Mouse (Mus musculus): ENCODE measurements around the gene Tm4sf5. TPM values are rescaled to one million over a fixed set of nuclear protein-coding genes. Genes with fewer than 3 reads are reported as not detected.
A peak's percentile ranks its signal among the peaks of the same experiment; 100 is the strongest.
"Not testable (repeated sequence)": the region's sequence is repeated elsewhere in the genome, so short reads cannot be mapped to it uniquely, and the experiment has no call there.

Gene Tm4sf5
- polyA plus RNA-seq, 1 experiment from 2014 or later = 6.2 TPM

- ATAC-seq = no peak
- H3K4me1 ChIP-seq (ENCODE audit: control insufficient read depth, insufficient read depth, low read length) = peaks cover 5% of the 10 kb centered on the region
- H3K4me3 ChIP-seq (ENCODE audit: low read depth, low read length) = peak overlapping the region; percentile 59
- peak overlapping the region; percentile 64; the same call in 1 of the 2 replicates for H3K9ac ChIP-seq (ENCODE audit: low read depth, low read length)
- H3K9me3 ChIP-seq (replicated peaks; ENCODE audit: control insufficient read depth, low read length, poor library complexity, severe bottlenecking) = no peaks in the 10 kb centered on the region
- no peak overlapping the region for H3K27ac ChIP-seq (ENCODE audit: low read length)
- H3K36me3 ChIP-seq (ENCODE audit: control insufficient read depth, insufficient read depth, low read length) = peaks cover 14% of the 10 kb centered on the region
- H3K4me2 ChIP-seq (ENCODE audit: low read length) = peak overlapping the region; percentile 80
- WGBS = 92% methylated on average over 12 of the region's 12 CpGs
- H3K27me3 ChIP-seq (ENCODE audit: control insufficient read depth, insufficient read depth, low read depth, low read length) = no peaks in the 10 kb centered on the region
These were observed 21.2 kb downstream of the Tm4sf5 start for GRCm38 (mm10) chr11:70526211-70526610.

DNA sequence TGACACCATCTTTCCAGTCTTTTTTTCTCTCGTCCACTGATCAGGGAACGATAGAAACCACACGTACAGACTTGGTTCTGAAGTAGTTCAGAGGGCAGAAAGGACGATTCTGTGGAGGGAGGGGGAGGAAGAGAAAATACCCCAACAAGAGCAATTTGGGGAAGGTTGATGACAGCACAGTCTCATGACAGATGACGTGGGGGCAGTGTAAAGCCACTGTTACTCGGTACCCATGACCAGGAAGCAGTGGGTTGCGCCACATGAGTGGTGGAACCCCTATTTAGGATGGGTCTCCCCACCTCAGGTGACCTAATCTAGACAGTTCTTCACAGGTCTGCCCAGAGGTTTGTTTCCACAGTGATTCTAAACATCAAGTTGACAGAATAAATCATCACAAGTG lies 23.6 kb downstream of the Tm4sf5 start:
- Histone ChIP-seq H3K27ac (ENCODE audit: low read length) (no peak overlapping the region), H3K27me3 (ENCODE audit: control insufficient read depth, insufficient read depth, low read depth, low read length) (no peaks in the 10 kb centered on the region), H3K4me3 (ENCODE audit: low read depth, low read length) (no peak overlapping the region), H3K4me2 (ENCODE audit: low read length) (no peak overlapping the region), H3K4me1 (ENCODE audit: control insufficient read depth, insufficient read depth, low read length) (peaks cover 5% of the 10 kb centered on the region), H3K9ac (ENCODE audit: low read depth, low read length) (no peak overlapping the region), H3K36me3 (ENCODE audit: control insufficient read depth, insufficient read depth, low read length) (peaks cover 14% of the 10 kb centered on the region), H3K9me3 (replicated peaks; ENCODE audit: control insufficient read depth, low read length, poor library complexity, severe bottlenecking) (no peaks in the 10 kb centered on the region)
- ATAC-seq = no peak
- 88% methylated on average over 7 of the region's 7 CpGs for whole genome bisulfite sequencing

DNA sequence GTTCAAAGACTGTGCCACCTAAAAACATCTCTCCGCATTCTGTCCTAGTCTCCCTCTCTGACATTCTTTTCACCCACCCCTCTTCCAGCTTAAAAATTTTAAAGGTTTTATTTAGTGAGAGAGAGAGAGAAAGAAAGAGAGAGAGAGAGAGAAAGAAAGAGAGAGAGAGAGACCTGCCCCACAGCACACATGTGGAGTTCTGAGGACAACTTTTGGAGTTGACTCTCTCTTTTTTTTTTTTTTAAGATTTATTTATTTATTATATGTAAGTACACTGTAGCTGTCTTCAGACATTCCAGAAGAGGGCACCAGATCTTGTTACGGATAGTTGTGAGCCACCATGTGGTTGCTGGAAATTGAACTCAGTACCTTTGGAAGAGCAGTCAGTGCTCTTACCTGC lies 26.0 kb downstream of the Tm4sf5 start:
- H3K27ac ChIP-seq (ENCODE audit: low read length); H3K9ac ChIP-seq (ENCODE audit: low read depth, low read length); H3K4me3 ChIP-seq (ENCODE audit: low read depth, low read length); H3K27me3 ChIP-seq (ENCODE audit: control insufficient read depth, insufficient read depth, low read depth, low read length); H3K4me2 ChIP-seq (ENCODE audit: low read length); H3K9me3 ChIP-seq (replicated peaks; ENCODE audit: control insufficient read depth, low read length, poor library complexity, severe bottlenecking); ATAC-seq; H3K4me1 ChIP-seq (ENCODE audit: control insufficient read depth, insufficient read depth, low read length): not testable (repeated sequence)
- WGBS = 82% methylated on average over 2 of the region's 2 CpGs
- peaks cover 14% of the 10 kb centered on the region for H3K36me3 ChIP-seq (ENCODE audit: control insufficient read depth, insufficient read depth, low read length)

DNA sequence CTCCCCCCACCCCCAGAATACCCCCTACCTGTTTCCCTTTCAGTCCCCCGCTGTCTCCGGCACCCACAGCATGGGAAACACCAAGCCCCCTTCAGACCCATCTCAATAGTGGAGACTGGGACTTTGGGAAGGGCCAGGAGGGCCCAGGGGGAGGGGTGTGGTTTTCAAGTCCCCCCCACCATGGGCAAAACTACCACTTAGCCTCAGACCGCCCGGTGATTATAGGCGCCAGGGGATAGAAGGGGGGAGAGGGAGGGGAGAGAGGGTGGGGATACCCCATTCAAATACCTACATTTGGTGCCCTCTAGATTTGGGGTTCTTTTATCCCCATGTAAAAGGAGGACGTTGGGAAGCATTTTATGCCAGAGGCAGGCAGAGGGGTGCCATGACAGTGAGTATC lies 27.8 kb downstream of the Tm4sf5 start, which contains the start of gene Gm40193:
Gene Gm40193, minus strand, starts transcription at position 101 of the 400 bp plus-strand sequence.
- H3K4me1 ChIP-seq (ENCODE audit: control insufficient read depth, insufficient read depth, low read length) = no peaks in the 10 kb centered on the region
- H3K27me3 ChIP-seq (ENCODE audit: control insufficient read depth, insufficient read depth, low read depth, low read length) = no peaks in the 10 kb centered on the region
- H3K4me3 ChIP-seq (ENCODE audit: low read depth, low read length) = no peak within 1 kb of the TSS
- H3K4me2 ChIP-seq (ENCODE audit: low read length) = no peak within 1 kb of the TSS
- whole genome bisulfite sequencing = 83% methylated on average over 6 of the region's 6 CpGs
- peaks cover 7% of the 10 kb centered on the region for H3K36me3 ChIP-seq (ENCODE audit: control insufficient read depth, insufficient read depth, low read length)
- ATAC-seq = no peak
- no peak within 1 kb of the TSS for H3K9ac ChIP-seq (ENCODE audit: low read depth, low read length)
- H3K27ac ChIP-seq (ENCODE audit: low read length) = no peak within 1 kb of the TSS
- no peaks in the 10 kb centered on the region for H3K9me3 ChIP-seq (replicated peaks; ENCODE audit: control insufficient read depth, low read length, poor library complexity, severe bottlenecking)

DNA sequence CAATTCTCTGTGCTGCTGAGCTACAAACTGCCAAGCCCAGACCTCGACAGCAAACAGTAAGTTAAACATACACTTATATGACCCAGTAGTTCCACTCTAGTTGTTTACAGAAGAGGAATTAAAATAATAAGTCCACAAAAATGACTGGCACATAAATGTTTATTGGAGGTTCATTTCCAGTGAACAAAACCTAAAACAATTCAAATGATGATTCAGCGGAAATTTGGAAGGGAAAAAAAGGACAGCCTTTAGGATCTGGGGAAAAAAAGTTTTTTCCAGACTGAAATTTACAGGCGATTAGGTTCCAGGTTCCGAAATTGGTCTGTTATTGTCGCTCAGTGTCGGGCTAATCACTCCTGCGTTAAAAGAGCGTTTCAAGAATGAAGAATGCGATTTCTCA lies 34.4 kb downstream of the Tm4sf5 start:
- Histone ChIP-seq H3K9ac (ENCODE audit: low read depth, low read length) (peak overlapping the region; percentile 75), H3K27me3 (ENCODE audit: control insufficient read depth, insufficient read depth, low read depth, low read length) (no peaks in the 10 kb centered on the region; the same call in 1 of the 2 replicates), H3K4me2 (ENCODE audit: low read length) (peak overlapping the region; percentile 76), H3K4me1 (ENCODE audit: control insufficient read depth, insufficient read depth, low read length) (peaks cover 5% of the 10 kb centered on the region; the same call in 1 of the 2 replicates), H3K9me3 (replicated peaks; ENCODE audit: control insufficient read depth, low read length, poor library complexity, severe bottlenecking) (no peaks in the 10 kb centered on the region), H3K36me3 (ENCODE audit: control insufficient read depth, insufficient read depth, low read length) (no peaks in the 10 kb centered on the region), H3K4me3 (ENCODE audit: low read depth, low read length) (peak overlapping the region; percentile 60), H3K27ac (ENCODE audit: low read length) (no peak overlapping the region)
- ATAC-seq = no peak
- WGBS = 17% methylated on average over 9 of the region's 9 CpGs

DNA sequence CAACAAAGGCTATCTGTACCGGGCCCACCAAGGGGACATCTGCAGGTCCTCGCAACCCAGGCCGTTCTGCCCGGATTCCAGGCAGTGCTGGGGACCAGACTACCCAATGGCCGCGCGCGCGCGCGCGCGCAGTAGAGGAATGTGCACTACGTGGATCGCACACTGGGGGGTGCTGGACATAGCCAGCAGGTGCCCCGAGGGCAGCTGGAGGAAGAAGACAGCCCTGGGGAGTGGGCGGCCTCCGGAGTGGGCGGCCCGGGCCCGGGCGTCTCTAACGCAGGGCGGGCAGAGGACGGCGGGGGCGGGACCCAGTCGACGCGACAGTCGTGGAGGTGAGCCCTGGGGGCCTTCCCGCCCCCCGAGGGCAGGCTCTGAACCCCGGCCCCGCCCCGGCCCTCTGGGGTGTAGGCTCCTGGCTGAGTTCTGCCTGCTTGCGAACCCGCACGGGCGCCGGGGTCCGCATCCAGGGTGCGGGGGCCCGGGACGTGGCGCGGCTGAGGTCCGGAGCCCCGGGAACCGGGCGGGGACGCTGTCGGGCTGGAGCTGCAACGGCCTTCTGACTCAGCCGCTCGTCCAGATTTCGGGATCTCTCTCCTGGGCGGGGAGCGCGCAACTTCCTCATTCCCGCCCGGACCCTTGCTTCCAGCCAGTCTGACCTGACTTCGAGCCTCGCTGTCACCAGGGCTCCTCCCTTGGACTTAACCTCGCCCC lies 35.0 kb downstream of the Tm4sf5 start, which contains the start of gene Pld2:
Gene Pld2, plus strand, starts transcription at position 188 of the 711 bp plus-strand sequence.
- Histone ChIP-seq H3K36me3 (ENCODE audit: control insufficient read depth, insufficient read depth, low read length) (no peaks in the 10 kb centered on the region), H3K4me3 (ENCODE audit: low read depth, low read length) (peak within 1 kb of the TSS; percentile 60), H3K27me3 (ENCODE audit: control insufficient read depth, insufficient read depth, low read depth, low read length) (no peaks in the 10 kb centered on the region; the same call in 1 of the 2 replicates), H3K4me1 (ENCODE audit: control insufficient read depth, insufficient read depth, low read length) (peaks cover 5% of the 10 kb centered on the region; the same call in 1 of the 2 replicates), H3K9me3 (replicated peaks; ENCODE audit: control insufficient read depth, low read length, poor library complexity, severe bottlenecking) (no peaks in the 10 kb centered on the region), H3K9ac (ENCODE audit: low read depth, low read length) (peak within 1 kb of the TSS; percentile 75), H3K27ac (ENCODE audit: low read length) (peak within 1 kb of the TSS; percentile 19; the same call in 1 of the 2 replicates), H3K4me2 (ENCODE audit: low read length) (peak within 1 kb of the TSS; percentile 76)
- ATAC-seq = peak; percentile 89
- WGBS = under 1% methylated on average over 57 of the region's 65 CpGs

GRCm38 (mm10) chr11:70540928-70541327 lies 35.9 kb downstream of the Tm4sf5 start:
- Histone ChIP-seq H3K9ac (ENCODE audit: low read depth, low read length) (peak overlapping the region; percentile 75; the same call in 1 of the 2 replicates), H3K4me2 (ENCODE audit: low read length) (peak overlapping the region; percentile 76), H3K9me3 (replicated peaks; ENCODE audit: control insufficient read depth, low read length, poor library complexity, severe bottlenecking) (no peaks in the 10 kb centered on the region), H3K4me3 (ENCODE audit: low read depth, low read length) (peak overlapping the region; percentile 60), H3K27me3 (ENCODE audit: control insufficient read depth, insufficient read depth, low read depth, low read length) (no peaks in the 10 kb centered on the region; the same call in 1 of the 2 replicates), H3K27ac (ENCODE audit: low read length) (no peak overlapping the region), H3K4me1 (ENCODE audit: control insufficient read depth, insufficient read depth, low read length) (peaks cover 5% of the 10 kb centered on the region; the same call in 1 of the 2 replicates), H3K36me3 (ENCODE audit: control insufficient read depth, insufficient read depth, low read length) (no peaks in the 10 kb centered on the region)
- no peak for ATAC-seq
- WGBS = 88% methylated on average over 7 of the region's 7 CpGs

GRCm38 (mm10) chr11:70541415-70541814 lies 36.4 kb downstream of the Tm4sf5 start:
- peak overlapping the region; percentile 76 for H3K4me2 ChIP-seq (ENCODE audit: low read length)

DNA sequence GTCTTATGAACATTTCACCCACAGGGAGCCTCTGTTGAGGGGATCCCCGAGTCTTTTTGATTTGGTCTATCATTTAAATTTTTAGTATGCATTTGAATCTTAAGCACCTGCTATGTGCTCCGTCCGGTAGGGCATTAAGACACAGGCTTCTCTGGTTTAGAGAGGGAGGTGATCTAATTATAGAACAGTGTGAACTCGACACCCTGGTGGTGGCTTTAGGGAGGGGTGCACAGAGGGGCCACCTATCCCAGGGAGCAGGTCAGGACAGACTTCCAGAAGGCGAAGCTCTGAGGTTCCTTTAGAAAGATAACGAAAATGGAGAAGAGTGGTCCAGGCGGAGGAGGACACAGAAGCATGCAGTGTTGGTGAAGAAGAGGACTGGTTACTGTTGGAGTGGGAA lies 39.5 kb downstream of the Tm4sf5 start:
- WGBS = 77% methylated on average over 7 of the region's 7 CpGs
- H3K27ac ChIP-seq (ENCODE audit: low read length) = no peak overlapping the region
- no peaks in the 10 kb centered on the region for H3K9me3 ChIP-seq (replicated peaks; ENCODE audit: control insufficient read depth, low read length, poor library complexity, severe bottlenecking)
- no peak overlapping the region for H3K4me3 ChIP-seq (ENCODE audit: low read depth, low read length)
- peaks cover 4% of the 10 kb centered on the region; the same call in 1 of the 2 replicates for H3K4me1 ChIP-seq (ENCODE audit: control insufficient read depth, insufficient read depth, low read length)
- H3K27me3 ChIP-seq (ENCODE audit: control insufficient read depth, insufficient read depth, low read depth, low read length) = no peaks in the 10 kb centered on the region; the same call in 1 of the 2 replicates
- H3K9ac ChIP-seq (ENCODE audit: low read depth, low read length) = no peak overlapping the region
- no peak for ATAC-seq
- H3K4me2 ChIP-seq (ENCODE audit: low read length) = no peak overlapping the region
- H3K36me3 ChIP-seq (ENCODE audit: control insufficient read depth, insufficient read depth, low read length) = no peaks in the 10 kb centered on the region

More at GRCm38 (mm10) chr11:70541415-70541814, 36.4 kb downstream of the Tm4sf5 start:
- ATAC-seq = no peak
- no peak overlapping the region for H3K9ac ChIP-seq (ENCODE audit: low read depth, low read length)
- no peaks in the 10 kb centered on the region; the same call in 1 of the 2 replicates for H3K27me3 ChIP-seq (ENCODE audit: control insufficient read depth, insufficient read depth, low read depth, low read length)
- H3K9me3 ChIP-seq (replicated peaks; ENCODE audit: control insufficient read depth, low read length, poor library complexity, severe bottlenecking) = no peaks in the 10 kb centered on the region
- H3K4me1 ChIP-seq (ENCODE audit: control insufficient read depth, insufficient read depth, low read length) = peaks cover 5% of the 10 kb centered on the region; the same call in 1 of the 2 replicates
- 66% methylated on average over 5 of the region's 5 CpGs for WGBS
- H3K36me3 ChIP-seq (ENCODE audit: control insufficient read depth, insufficient read depth, low read length) = no peaks in the 10 kb centered on the region
- no peak overlapping the region for H3K4me3 ChIP-seq (ENCODE audit: low read depth, low read length)
- no peak overlapping the region for H3K27ac ChIP-seq (ENCODE audit: low read length)

All from midbrain, embryonic 16.5 days (tissue).